Mouse (Mus musculus) central nervous system, embryonic 11.5 days (tissue): Measurements from ENCODE around the gene C1qtnf9. TPM values are rescaled to one million over a fixed set of nuclear protein-coding genes. Genes with fewer than 3 reads are reported as not detected.

Source experiments
- polyA plus RNA-seq: library from polyadenylated mRNA; depleted of rRNA; stranded (reverse); fragments of >200 nt; gene quantifications from 2 replicates; pipeline ENCODE4 v1.2.3, GENCODE M21; 2012; rRNA removed

The C1qtnf9 gene
- 0.26 and 0.46 TPM in 2 replicates for polyA plus RNA-seq

DNA sequence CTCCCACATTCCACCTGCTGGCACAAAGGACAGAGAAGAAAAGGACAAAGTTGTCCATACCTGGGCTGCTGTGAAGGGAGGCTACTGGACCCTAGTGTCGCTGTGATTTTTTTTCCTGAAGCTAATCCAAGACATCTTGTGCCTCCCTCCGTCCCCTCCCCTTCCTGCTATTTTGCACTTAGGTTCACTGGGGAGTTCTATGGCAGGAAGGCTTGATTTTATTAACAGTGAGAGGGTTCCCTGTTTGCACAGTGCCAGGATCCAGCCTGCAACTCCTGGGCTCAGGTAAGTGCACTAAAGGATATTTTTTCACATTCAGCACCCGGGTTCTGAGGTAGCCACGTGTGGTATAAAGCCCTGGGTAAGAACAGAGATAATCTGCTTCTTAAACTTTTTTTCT, at the start of gene C1qtnf9:
Gene C1qtnf9 (plus strand): TSS at position 251 of the 400 bp plus-strand sequence.

GRCm38 (mm10) chr14:60784427-60785315, 16.7 kb downstream of the C1qtnf9 start, which contains the start of gene Mipep:
Gene Mipep, plus strand, starts transcription at chr14:60784573.

Other genes with a start within 250 kb of the C1qtnf9 start
- 27.1 and 35.3 TPM in 2 replicates for gene Spata13, start 134.1 kb upstream of the C1qtnf9 start, polyA plus RNA-seq
- 11.6 and 14.2 TPM in 2 replicates for gene Mipep, start 16.4 kb downstream of the C1qtnf9 start, polyA plus RNA-seq